Mouse (Mus musculus): ENCODE results near the gene Cox5b.

- TF ChIP-seq CTCF (IDR thresholded peaks at IDR 0.05; ENCODE audit: low read depth), result no peak
- TF ChIP-seq EP300 (IDR thresholded peaks at IDR 0.05; ENCODE audit: low read depth), result no peak
Measured at GRCm38 (mm10) chr1:36644615-36645007, 46.6 kb upstream of the Cox5b start.

All from liver, postnatal 0 days (tissue).